ENCODE assay signal across 2 mouse cellular contexts in the genomic region with DNA sequence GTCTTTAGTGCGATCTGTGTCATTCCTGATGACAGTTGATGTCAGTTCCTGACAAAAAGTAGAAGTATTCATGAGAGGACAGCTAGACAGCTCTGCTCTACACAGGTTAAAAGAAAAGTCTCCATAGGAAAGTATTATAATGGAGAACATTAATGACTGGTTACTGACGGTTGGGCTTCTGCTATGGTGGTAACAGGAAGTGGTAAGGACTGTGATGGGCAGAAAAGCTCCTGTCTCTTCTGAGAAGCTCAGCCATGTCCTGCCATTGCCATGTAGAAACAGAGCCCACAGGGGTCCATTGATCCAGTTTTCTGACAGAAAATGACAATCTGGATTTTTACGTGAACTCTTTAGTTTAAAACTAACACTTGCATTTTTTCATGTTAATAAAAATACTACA.
"Had no signal": no experiment of that assay in that cellular context is flagged by ENCODE, and none has a peak within 500 bp of the region (broad histone marks: within the 10 kb centered on the region; RNA-seq: fewer than 3 reads in every experiment).

No protein-coding gene starts in this region.

- ATAC-seq: midbrain, embryonic 13.5 days; midbrain, embryonic 15.5 days had no signal
